Mouse (Mus musculus) spleen, postnatal 10 days (tissue): ENCODE data around the gene Cox14.
A peak's percentile ranks its signal among the peaks of the same experiment; 100 is the strongest.

ENCODE experiments used
- DNase-seq, 2 experiments: peaks; one replicate each; pipeline ENCODE4 v3.0.0; 2021 to 2022; ENCODE audit warnings: low spot score in 2 of 2

Cox14 gene

DNA sequence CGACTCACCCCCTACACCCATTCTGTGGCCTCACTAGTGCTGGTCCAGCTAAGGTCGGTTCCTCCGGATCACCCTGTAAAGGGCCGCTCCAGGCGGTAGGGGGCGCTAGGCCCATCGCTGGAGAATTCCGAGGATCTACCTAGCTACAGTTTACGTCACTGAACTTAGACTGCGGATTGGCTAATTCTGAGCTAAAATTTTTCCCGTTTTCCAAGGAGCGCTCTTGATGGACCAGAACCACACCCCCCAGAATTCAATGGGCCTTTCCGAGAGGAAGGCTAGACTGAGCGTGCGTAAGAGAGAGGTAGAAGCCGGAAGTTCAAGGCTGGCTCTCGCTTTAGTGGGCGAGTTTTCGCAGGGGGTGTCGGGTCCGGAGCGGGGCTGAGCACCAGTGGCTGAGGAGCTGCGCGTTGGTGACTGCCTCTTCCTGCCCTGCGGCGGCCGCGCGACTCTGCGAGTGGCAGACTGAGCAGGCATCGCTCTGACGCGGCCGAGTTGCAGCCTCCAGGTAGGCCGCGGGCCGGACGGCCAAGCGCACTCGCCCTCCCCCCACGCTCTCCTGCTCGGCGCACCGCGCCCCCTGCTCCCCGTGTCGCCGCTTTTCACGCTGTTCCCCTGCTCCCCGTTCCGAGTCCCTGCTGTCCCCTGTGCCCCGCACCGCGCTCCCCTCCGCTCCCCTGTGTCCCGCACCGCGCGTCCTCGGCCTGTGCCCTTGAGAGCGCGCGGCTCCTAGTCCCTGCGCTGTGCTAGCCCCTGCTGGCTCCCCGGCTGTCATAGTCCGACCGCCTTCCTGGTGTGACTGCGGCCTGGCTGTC lies at the start of gene Cox14:
Cox14 (plus strand) TSS at position 278 of the 815 bp plus-strand sequence.
- peak; percentile 92 to 94 for DNase-seq

DNA sequence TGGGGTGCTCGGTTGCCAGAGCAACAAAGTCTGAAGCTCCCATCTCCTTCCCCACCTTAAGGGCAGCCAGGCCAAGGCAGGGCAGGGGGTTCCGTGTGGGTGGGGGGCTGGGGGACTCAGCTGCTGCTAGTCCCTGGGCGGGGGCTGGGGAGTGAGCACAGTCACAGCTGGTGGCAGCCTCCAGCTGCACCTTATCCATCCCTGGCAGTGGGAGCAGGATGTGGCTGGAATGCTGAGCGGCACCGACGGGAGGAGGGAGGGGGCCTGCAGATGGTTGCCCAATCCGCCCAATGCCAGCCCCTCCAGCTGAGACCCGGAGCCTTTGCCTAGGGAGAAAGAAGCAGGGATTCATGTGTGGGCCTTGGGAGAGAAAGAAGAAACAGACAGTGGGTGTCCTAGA lies 48.3 kb upstream of the Cox14 start:
- no peak for DNase-seq

DNA sequence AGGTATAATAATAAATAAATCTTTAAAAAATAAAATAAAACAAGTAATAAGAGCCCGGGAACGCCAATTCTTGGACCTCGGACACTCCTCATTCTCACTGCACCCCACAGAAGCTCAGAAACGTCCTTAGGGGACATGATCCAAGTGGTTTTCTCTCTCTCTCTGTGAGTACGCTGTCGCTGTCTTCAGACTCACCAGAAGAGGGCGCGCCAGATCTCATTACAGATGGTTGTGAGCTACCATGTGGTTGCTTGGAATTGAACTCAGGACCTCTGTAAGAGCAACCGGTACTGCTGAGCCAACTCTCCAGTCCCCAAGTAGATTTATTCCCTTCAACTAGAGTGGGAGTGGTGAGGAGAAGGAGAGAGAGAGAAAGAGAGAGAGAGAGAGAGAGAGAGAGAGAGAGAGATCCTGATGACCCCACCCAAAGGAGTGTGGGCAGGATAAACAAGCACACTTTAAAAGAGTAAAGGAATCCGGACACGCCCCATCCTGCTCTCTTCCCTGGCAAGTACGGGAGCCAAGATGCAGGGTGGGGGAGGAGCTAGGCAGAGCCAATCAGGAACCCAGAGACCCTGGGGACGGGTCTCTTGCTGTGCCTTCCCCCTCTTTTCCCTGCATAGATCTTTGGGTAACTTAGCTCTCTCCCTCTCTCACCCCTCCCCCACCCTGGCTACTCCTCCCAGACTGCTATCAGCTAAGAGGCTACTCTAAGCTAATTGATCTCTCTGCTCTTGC lies 47.2 kb upstream of the Cox14 start:
- DNase-seq = peak; percentile 35 to 70

DNA sequence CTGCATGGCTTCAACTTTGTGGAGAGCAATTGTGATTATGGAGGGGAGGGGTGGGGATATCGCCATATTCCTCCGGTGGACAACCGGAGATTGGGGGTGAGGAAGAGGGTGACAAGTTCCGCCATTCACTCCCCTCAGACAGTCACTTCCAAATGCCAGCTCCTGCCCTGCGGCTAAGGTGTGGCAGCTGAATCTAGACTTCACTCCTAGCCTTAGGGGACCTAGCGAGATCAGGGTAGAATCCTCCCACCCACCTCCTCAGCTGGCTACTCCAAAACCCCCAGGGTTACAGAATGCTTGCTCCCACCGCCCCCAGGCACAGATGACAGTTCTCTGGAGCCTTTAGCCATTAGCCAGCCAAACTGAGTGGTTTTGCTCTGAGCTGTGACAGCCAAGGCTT lies 46.4 kb upstream of the Cox14 start:
- DNase-seq = no peak

DNA sequence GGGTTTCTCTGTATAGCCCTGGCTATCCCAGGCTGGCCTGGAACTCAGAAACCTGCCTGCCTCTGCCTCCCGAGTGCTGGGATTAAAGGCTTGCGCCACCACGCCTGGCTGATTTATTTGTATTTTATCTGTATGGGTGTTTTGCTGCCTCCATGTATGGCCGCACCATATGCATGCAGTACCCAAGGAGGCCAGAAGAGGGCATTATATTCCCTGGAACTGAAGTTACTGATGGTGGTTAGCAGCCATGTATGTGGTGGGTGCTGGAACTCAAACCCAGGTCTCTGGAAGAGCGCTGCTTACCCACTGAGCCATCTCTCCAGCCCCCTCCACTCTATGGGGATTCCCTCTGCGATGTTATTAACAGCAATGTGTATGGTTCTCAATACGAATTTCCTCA lies 42.5 kb upstream of the Cox14 start:
- DNase-seq = peak; percentile 35 to 56

DNA sequence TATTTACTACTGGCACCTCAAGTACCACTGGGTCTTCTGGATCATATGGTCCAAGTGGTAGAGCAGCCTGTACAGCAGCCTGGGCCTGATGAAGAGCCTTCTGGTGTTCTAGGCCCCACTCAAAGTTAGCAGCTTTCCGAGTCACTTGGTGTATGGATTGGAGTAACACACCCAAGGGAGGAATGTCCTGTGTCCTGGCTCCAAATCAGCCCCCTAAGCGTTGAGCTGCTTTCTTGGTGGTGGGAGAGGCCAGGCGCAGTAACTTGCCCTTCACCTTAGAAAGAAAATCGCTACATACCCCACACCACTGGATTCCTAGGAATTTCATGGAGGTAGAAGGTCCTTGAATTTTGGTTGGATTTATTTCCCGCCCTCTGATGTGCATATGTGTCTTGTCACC lies 41.3 kb upstream of the Cox14 start:
- no peak for DNase-seq

DNA sequence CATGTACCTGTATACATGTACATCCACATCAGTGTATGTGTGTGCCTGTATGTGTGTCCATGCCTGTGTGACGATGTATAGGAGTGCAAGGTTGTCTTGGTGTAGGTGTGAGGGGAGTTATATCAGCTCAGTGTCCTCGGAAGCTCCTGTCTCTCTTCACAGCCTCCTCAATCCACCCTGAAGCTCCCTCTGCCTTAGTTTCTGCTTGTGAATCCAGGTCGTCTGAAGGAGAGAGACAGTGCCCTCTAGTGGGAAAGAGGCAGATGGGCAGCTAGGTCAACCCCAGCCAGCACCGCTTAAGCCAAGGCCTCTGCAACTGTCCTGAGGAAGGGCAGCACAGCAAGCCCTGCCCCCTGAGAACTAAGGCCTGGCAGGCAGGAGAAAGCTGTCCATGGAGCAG lies 36.7 kb upstream of the Cox14 start:
- DNase-seq = peak in 1 of 2 experiments; percentile 53

DNA sequence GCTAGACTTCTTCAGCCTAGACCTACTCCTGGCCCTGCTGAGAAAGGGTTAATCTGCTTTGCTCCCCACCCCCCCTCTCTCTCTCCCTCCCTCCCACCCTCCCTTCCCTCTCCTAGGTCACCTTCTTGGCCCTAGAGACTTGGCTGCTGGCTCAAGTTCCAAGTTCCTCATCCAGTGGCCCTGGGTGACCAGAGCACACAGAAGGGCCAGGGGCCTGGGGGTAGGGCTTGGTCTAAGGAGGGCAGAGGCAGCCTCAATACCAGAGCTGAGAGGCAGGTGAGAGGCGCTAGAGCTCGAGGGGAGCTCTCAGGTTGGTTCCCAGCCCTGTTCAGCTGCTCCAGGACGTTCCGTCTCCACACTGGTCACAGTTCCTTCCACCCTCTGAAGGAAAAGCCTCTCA lies 34.5 kb upstream of the Cox14 start:
- DNase-seq = no peak

DNA sequence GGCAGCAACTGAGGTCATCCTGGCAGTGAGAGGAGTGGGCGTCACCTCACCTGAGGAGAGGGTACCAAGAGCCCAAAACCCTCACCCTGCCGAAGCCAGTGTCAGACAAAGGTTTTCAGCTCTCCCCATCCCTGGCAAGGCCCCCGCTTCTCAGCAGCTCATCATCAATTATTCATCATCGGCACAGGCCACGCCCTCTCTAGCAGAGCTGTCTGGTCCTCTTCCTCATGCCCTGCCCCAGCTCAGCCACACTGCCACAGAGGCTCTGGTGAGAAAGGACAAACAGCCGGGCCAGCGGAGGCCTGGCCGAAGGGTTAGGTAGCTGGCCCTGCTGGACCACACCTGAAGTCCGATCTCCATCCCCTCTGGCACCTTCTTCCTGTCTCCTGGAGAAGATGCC lies 33.4 kb upstream of the Cox14 start:
- DNase-seq = no peak

DNA sequence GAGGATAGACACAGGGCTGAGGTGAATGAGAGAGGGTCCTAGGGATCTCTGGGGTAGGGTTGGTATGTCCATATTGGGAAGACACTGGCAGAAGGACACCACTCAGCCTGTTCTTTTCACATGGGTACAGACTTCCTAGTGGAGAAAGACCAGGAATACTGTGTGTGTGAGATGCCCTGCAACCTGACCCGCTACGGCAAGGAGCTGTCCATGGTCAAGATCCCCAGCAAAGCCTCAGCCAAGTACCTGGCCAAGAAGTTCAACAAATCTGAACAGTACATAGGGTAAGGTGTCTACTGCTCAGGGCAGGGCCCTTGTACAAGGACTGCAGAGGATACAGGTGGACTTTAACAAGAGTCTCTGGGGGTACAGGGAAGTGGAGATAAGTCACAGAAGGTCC lies 28.1 kb upstream of the Cox14 start:
- DNase-seq = no peak

DNA sequence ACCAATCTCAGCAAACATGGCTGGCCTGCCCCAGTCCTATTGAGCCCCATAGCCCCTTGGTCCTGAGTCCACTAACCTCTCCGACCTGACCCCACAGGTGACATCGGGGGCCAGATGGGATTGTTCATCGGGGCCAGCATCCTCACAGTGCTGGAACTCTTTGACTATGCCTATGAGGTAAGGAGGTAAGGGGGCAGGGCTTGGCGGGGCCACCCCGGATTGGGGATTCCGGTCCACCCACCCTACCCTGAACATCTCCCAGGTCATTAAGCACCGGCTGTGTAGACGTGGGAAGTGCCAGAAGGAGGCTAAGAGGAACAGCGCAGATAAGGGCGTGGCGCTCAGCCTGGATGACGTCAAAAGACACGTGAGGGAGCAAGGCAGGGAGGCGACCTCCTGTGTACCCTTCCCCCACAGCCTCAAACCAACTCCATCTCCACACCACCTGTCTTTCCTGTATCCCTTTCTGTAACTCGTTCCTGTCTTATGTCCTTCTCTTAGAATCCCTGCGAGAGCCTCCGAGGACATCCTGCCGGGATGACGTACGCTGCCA lies 26.8 kb upstream of the Cox14 start:
- DNase-seq = no peak

DNA sequence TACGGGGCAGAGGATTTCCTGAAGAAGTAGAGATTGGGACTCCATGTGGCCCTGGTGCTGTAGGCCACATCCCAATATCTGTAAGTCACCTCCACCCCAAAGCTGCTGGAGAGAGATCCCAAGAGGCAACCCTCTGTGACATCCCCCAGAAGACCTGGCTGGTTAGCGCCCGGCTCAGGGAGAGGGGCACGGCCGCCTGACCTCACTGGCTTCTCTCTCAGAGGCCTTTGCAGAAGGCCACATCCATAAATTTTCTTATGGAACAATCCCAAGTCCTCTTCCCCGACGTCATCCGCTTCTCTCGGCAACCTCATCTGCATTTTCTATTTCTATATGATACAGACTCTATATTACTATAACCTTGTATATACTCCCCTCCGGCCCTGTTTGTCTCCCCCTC lies 25.7 kb upstream of the Cox14 start:
- no peak for DNase-seq

DNA sequence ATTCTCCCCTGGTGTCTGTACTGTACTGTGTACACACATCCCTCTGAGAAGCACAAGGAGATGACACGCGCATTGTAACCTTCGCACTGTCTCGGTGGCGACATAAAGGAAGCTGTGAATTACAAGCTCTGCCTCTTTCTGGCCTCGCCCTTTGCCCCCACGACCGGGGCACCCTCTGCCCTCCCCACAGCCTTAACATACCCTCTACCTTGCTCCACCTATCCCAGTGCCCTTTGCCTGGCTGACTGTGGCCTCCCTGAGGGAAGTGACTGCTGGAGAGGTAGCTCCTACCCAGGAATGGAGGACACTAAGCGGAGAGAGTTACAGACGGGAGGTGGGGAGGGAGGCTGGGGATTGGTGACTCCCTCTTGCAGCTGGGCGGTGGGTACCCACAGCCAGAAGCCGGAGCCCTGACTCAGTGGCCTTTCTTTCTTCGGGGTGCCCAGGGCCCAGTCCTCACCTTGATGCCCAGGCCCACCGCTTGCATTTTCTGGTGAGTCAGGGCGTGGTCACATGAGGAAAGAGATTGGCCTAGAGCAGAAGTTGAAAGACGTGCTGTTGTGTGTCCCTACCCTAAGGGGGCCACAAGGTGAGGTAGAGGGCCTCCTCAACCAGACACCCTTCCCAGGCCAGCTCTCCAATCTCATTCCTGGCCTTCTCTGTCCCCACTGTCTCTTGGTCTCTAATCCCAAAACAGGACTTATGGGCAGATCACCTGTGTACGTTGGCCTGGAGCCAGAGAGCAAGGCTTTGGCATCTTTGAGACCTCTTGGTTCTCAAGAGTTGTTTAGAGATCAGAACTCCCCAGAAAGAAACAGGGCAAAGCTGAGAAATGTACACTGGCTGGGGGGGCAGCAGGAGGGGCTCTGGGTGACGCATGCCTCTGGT lies 25.0 kb upstream of the Cox14 start:
- peak in 1 of 2 experiments; percentile 4 for DNase-seq

DNA sequence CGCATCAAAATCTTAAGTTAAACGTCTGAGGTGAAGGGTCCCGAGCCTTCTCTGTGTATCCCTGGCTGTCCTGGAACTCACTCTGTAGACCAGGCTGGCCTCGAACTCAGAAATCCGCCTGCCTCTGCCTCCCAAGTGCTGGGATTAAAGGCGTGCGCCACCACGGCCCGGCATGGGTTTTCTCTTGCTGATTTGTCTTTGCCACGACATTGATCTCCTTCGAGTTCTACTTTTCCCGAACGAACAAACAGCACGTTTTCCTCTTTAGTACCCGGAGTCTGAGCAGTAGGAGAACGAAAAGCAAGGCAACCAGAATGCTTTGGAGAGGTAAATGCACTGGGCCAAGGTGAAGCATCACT lies 23.8 kb upstream of the Cox14 start:
- peak in 1 of 2 experiments; percentile 25 for DNase-seq

DNA sequence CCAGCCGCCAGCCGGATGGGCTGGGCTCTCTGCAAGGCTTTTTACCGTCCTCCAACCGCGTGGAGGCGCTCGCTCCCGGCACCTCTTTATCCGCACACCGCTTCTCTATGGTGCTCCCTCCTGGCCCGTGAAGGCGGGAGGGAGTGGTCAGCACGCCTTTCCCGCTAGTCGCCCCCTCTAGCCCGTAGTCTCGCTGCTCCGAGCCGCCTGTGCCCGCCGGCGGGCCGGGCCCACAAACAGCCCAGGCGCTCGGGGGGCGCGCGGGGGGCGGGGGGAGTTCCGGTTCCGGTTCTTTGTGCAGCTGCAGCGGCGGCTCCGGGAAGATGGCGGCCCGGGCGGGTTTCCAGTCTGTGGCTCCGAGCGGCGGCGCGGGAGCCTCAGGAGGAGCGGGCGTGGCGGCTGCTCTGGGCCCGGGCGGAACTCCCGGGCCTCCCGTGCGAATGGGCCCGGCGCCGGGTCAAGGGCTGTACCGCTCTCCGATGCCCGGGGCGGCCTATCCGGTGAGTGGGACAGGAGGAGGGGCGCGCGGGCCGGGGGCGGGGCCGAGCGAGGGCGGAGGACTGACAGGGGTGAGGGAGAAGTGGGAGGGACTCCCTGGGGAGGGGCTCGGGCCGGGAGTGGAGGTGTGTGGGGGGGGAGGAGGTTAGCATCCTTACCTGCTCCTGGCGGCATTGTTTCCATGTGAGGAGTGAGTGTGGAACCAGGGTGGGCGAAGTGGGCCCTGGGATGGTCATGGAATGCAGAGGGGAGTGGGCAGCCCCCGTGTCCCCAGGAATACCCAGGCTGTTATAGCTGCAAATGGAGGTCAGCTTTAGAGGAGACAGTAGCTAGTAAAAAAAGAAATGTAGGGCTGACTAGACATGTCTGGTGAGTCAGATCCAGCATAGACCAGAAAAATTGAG lies 23.2 kb upstream of the Cox14 start, which contains the start of gene Smarcd1:
Smarcd1 (plus strand) TSS at position 131 of the 902 bp plus-strand sequence.
- peak; percentile 97 to 98 for DNase-seq

DNA sequence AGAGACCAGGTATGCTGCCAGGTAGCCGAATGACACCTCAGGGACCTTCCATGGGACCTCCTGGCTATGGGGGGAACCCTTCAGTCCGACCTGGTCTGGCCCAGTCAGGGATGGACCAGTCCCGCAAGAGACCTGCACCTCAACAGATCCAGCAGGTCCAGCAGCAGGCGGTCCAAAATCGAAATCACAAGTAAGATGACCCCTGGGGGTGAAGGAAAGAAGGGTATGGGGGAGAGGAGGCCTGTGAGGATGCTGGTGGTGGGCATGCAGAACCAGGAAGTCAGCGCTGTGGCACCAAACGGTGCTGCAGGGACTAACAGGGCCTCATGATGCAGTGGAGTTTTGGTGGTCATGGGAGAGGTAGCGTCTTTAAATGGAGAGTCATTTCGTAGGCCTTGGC lies 22.3 kb upstream of the Cox14 start:
- peak in 1 of 2 experiments; percentile 8 for DNase-seq

DNA sequence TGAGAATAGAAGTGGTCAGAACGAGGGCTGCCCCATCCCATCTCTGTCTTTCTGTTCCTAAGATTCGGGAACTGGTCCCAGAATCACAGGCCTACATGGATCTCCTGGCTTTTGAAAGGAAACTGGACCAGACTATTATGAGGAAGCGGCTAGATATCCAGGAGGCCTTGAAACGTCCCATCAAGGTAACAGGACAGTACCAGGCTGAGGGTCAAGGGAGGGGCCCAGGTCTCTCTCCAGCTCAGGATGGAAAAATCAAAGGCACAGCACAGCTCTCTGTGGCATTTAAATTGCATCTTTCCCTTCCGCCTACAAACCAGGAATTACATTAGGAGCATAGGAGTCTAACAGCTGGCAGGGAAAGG lies 21.8 kb upstream of the Cox14 start:
- DNase-seq = no peak

DNA sequence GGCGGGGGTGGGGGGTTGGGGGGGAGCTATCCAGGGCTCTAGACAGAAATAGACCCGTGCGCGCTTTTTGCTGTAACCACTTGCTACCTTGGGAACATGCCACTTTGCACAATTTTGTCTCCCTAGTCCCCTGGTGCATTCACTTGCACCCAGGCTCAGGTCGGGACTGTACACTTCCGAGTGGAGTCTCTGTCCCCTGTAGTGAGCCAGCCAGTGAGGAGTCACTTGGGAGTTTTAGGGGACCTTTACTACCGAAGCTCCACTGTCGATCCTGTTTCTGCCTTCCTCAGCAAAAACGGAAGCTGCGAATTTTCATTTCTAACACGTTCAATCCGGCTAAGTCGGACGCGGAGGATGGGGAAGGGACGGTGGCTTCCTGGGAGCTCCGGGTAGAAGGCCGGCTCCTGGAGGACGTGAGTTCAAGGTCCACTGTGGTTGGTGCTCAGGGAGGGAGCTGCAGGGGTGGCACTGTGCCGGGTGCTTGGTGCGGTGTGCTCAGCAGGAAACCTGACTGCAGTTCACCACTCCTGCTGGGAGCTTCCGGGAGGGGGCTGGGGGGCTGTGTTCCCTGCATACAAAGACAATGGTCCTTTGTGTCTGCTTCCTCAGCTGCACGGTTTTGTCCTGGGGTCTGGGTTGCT lies 21.3 kb upstream of the Cox14 start:
- no peak for DNase-seq

DNA sequence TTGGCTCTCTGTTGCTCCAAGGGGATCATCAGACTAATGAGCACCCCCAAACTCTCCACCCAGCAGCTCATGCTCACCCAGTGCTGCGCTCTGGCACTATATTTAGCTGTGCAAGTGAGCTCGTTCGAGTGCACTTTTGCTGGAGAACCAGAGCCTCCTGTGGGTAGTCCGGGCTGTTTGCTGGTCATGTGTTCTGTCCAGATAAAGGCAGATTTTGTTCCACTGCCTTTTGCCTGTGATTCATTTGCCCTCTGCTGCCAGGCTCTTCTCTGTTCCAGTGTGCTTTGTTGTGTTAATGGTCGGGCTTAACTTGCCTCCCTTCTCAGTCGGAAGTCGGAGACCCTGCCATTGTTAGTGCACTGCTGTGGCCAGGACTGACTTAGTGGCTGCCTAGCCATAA lies 20.5 kb upstream of the Cox14 start:
- no peak for DNase-seq

DNA sequence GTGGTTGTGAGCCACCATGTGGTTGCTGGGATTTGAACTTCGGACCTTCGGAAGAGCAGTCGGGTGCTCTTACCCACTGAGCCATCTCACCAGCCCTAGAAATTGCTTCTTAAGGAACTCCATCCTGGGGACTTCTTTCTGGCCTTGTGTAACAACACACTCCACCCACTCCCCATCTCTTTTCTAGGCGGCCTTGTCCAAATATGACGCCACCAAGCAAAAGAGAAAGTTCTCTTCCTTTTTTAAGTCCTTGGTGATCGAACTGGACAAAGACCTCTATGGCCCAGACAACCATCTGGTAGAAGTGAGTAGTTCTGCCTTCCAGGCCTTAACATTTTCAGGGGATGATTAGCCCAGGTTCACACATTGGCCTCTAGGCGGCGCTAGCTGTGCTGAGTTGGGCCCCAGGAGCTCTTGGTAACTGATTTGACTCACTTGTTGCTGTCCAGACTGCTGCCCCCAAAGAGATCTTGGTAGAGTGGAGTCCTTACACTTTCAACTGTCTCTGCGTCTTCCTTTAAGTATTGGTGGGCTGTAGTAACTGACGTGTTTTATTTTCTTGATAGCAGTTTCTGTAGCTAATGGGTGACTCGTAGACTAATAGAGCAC lies 19.9 kb upstream of the Cox14 start, which contains the start of gene Gm17349:
Gm17349 (minus strand) TSS at position 51 of the 609 bp plus-strand sequence.
- peak in 1 of 2 experiments; percentile 81 for DNase-seq
